Mouse (Mus musculus) gastrocnemius, adult 2 months (tissue): ENCODE results near the gene Scn4b. TPM values are rescaled to one million over a fixed set of nuclear protein-coding genes. Genes with fewer than 3 reads are reported as not detected.

ENCODE experiments used
- DNase-seq: peaks from one replicate; pipeline ENCODE4 v3.0.0; 2022
- H3K27ac ChIP-seq: fragments of 200-600 bp; 2 replicates; pipeline ENCODE4 v1.8.1; 2022; ENCODE audit warnings: mild to moderate bottlenecking
- H3K4me3 ChIP-seq: fragments of 200-600 bp; 2 replicates; pipeline ENCODE4 v1.8.1; 2022; ENCODE audit warnings: mild to moderate bottlenecking, moderate library complexity
- CTCF ChIP-seq: fragments of 200-600 bp; IDR thresholded peaks from 2 replicates; pipeline ENCODE4 v1.8.1; 2022; ENCODE audit warnings: antibody characterized with exemption, mild to moderate bottlenecking, moderate library complexity
- intact Hi-C: fragments of 180-260 bp; cut with DNase I; formaldehyde crosslinking; loops from one replicate; pipeline ENCODE4 v1.15.1; 2025
- total RNA-seq, 2 experiments: library from RNA; stranded (reverse); gene quantifications; 2 replicates each; pipeline ENCODE4 v1.2.3; 2021

Scn4b gene
- total RNA-seq, 2 experiments from 2014 or later, result 201 to 246 TPM

DNA sequence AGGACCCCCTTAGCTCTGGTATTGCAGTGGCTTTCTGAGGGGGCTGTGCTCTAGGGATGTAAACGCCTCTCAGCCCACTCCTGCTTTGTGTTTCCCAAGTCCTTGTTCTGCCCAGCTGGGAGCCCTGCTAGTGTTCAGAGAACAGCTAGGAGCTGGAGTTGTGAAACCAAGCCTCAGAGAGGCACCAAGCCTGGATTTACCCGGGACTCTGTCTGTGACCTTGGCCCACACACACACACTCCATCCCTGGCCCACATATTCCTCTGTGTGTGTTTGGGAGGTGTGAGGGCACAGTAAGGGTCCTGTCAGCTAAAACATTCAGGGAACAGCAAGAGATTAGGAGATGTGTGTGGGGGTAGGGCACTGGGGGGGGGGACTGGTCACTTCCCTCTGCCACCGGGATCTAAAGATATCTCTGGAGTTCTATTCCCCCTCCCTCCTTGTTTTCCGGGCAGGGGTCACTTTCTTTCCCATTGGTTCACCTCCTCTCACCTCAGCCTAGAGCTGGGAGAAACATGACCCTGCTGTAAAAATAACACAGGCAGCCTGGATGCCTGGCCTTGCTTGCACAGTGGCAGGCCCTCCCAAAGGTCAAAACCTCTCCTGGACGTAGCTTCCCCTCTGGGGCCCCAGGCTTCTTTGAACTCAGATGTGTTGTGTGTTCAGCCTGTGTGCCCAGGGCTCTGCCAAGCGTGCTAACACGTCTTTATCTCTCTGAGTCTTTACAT, 1.6 kb upstream of the Scn4b start:
- peak; percentile 84 for DNase-seq
- TF ChIP-seq CTCF, result no peak
- intact Hi-C loops, result no loop called here
- H3K27ac ChIP-seq, result peak overlapping the region; percentile 94
- peak overlapping the region; percentile 78 for H3K4me3 ChIP-seq

DNA sequence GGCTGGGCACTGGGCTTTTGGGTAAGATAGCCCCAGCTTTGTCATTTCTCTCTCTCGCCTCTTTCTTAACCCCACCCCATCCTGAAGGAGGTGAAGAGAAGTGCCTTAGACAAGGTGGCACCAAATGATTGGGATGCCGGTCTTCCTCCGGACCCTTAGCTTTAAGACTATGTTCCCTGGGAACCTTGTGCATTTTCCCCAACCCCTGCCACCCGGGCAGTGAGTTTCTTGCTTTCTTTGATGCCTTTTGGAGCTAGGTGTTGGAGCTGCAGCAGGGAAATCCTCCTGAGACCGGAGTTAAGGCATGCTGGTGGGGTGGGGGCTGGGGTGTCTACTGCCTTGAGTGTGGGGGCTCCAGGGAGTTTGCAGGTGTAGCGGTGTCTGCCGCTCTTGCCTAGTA, 887 bp downstream of the Scn4b start:
- intact Hi-C loops, result no loop called here
- H3K27ac ChIP-seq, result peak overlapping the region; percentile 94
- DNase-seq, result no peak
- no peak for TF ChIP-seq CTCF
- peak overlapping the region; percentile 78 for H3K4me3 ChIP-seq

DNA sequence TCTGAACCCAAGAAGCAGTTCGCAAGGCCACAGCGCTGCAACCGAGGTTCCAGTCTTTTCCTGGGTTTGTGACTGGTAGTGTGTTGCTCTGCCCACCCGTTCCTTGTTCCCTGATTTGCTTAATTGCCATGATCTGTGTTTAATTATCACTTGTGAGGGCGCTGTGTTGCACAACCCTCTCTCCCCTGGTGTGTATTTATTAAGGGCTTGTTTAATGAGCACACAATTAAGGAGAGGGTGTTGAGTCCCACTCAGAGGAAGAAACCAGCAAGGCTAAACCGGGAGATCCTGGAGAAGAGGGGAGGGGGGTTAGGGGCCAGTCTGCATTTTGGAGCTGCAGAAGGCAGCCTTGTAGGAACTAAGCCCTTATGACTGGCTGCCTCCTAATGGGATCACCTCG, 2.8 kb downstream of the Scn4b start:
- intact Hi-C loops, result no loop called here
- DNase-seq, result no peak
- H3K4me3 ChIP-seq, result peak overlapping the region; percentile 78
- no peak for TF ChIP-seq CTCF
- H3K27ac ChIP-seq, result peak overlapping the region; percentile 94

DNA sequence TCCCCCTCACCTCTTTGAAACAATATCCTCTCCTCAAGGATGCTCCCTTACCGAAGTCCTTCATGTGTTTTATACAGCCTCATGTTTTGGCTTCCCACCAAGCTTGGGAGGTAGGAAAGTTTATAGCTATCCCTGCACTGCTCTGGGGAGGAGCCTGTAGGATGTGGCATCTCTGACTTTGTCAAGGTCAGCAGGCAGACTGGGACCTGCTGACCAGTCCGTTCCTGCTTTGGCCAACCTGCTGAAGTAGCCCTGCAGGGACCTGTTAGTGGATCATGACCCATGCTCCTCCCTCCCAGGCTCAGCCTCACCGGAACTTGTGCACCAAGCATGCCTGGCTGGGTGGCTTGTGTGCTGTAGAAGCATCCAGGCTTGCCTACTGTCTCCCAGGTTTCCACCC, 4.5 kb downstream of the Scn4b start:
- no peak for TF ChIP-seq CTCF
- peak overlapping the region; percentile 94 for H3K27ac ChIP-seq
- peak; percentile 75 for DNase-seq
- H3K4me3 ChIP-seq, result peak overlapping the region; percentile 78
- intact Hi-C loops, result no loop called here

GRCm38 (mm10) chr9:45145533-45146266, 7.5 kb downstream of the Scn4b start:
- DNase-seq, result no peak
- no peak for TF ChIP-seq CTCF
- intact Hi-C loops, result loop anchor here (1.0 to 2.0 kb wide), 2 partner anchors 24 to 121 kb away; no protein-coding TSS in a partner anchor
- Histone ChIP-seq H3K4me3 (peak overlapping the region; percentile 59), H3K27ac (peak overlapping the region; percentile 48)

- no peak overlapping the region for H3K27ac ChIP-seq
- intact Hi-C loops, result loop anchor here (1.0 to 2.0 kb wide), 2 partner anchors 25 to 121 kb away; no protein-coding TSS in a partner anchor
- TF ChIP-seq CTCF, result peak; percentile 92
- peak; percentile 57 for DNase-seq
- H3K4me3 ChIP-seq, result peak overlapping the region; percentile 59
Observed at GRCm38 (mm10) chr9:45146267-45146597, 8.0 kb downstream of the Scn4b start.

DNA sequence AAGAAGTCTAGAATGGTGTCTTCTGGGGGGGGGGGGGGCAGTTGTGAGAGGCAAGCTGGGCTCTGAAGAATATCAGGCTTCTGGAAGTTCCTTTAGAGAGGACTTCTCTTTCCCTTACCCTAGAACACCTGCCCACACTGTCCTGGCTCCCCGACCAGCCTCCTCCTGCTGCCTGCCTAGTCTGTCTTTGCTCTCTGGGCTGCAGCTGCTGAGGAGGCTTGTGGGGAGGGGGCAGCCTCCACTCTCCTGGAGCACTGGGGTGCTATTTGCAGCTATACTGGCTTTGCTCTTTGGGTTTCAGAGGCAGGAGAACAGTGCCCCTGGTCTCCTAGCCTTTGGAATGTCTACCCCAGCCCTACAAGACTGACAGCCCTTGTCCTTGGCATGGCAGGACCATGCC, 12.7 kb downstream of the Scn4b start:
- no peak for TF ChIP-seq CTCF
- DNase-seq, result no peak
- intact Hi-C loops, result no loop called here
- no peak overlapping the region for H3K27ac ChIP-seq
- no peak overlapping the region for H3K4me3 ChIP-seq

- TF ChIP-seq CTCF, result no peak
- no peak overlapping the region for H3K27ac ChIP-seq
- intact Hi-C loops, result no loop called here
- no peak for DNase-seq
- H3K4me3 ChIP-seq, result no peak overlapping the region
Observed at GRCm38 (mm10) chr9:45153361-45153760, 15.2 kb downstream of the Scn4b start.

GRCm38 (mm10) chr9:45167903-45168302, 29.7 kb downstream of the Scn4b start:
- intact Hi-C loops, result no loop called here
- Histone ChIP-seq H3K27ac (no peak overlapping the region), H3K4me3 (no peak overlapping the region)
- no peak for TF ChIP-seq CTCF
- no peak for DNase-seq

- intact Hi-C loops, result no loop called here
- DNase-seq, result no peak
- no peak for TF ChIP-seq CTCF
Observed at GRCm38 (mm10) chr9:45170150-45170549, 32.0 kb downstream of the Scn4b start.

DNA sequence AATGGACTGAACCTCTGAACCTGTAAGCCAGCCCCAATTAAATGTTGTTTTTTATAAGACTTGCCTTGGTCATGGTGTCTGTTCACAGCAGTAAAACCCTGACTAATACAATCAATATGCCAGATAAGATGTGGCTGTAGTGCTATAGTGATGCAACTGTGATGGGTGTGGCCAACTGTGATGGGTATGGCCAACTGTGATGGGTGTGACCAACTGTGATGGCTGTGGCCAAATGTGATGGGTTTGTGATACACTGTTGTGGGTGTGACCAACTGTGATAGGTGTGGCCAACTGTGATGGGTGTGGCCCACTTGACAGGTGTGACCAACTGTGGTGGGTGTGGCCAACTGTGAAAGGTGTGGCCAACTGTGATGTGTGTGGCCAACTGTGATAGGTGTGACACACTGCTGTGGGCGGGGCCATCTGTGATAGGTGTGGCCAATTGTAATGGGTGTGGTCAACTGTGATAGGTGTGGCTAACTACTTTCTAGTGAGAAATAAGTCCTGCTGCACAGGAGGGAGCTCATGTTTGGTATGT, 32.9 kb downstream of the Scn4b start:
- Histone ChIP-seq H3K27ac (no peak overlapping the region), H3K4me3 (no peak overlapping the region)
- TF ChIP-seq CTCF, result no peak
- intact Hi-C loops, result no loop called here
- no peak for DNase-seq

More at GRCm38 (mm10) chr9:45170150-45170549, 32.0 kb downstream of the Scn4b start:
- H3K4me3 ChIP-seq, result no peak overlapping the region
- H3K27ac ChIP-seq, result no peak overlapping the region

GRCm38 (mm10) chr9:45173475-45173874, 35.3 kb downstream of the Scn4b start:
- no peak overlapping the region for H3K4me3 ChIP-seq
- intact Hi-C loops, result no loop called here
- no peak overlapping the region for H3K27ac ChIP-seq
- no peak for DNase-seq
- no peak for TF ChIP-seq CTCF

DNA sequence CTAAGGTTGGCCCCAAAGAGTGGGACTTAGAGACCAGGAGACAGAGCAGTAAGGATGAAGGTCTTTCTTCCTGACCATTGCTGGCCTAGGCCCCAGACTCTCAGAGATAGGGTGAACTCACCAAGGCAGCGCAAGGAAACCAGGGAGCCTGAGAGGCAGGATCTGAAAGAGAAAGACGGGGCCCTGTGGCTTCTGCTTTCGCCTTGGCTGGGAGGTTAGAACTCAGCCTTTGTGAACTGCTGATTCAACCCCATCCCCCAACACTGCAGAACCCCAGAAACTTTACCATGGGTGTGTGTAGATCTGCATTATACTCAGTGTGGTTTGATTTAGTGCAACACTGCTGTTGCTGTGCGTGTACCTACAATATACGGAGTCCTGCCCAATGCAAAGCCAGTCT, 41.1 kb downstream of the Scn4b start:
- intact Hi-C loops, result no loop called here
- no peak for DNase-seq
- no peak for TF ChIP-seq CTCF
- H3K4me3 ChIP-seq, result no peak overlapping the region
- H3K27ac ChIP-seq, result no peak overlapping the region
